Mouse (Mus musculus): ENCODE data around the gene Zfp292.

DNA sequence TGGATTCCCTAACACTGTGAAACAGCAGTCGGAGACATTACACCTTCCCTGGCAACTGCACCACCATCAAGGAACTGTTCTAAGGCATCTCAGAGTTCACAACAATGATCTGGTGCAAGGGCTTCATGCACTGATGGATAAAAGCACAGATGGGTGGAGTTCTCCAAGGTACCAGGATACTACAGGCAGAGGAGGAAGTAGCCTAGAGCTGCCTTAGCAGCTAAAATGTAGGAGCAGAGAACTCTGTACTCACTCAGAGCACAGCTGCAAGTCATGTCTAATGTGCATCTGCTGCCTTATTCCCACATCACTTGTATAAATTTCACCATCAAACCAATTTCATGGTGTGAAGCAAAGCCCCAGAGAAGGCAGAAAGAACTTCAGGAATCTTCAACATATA lies 38.9 kb downstream of the Zfp292 start:
- TF ChIP-seq E2F4 (IDR thresholded peaks at IDR 0.05; ENCODE audit: insufficient read depth): no peak
- TF ChIP-seq POLR2A (IDR thresholded peaks at IDR 0.05; ENCODE audit: insufficient read length, low read depth): no peak
- TF ChIP-seq SRF (IDR thresholded peaks at IDR 0.05; ENCODE audit: control insufficient read depth, insufficient read length, low read depth): no peak
- TF ChIP-seq CEBPB (IDR thresholded peaks at IDR 0.05; ENCODE audit: insufficient read depth, poor library complexity, severe bottlenecking): no peak
